Mouse (Mus musculus) stomach, embryonic 16.5 days (tissue): ENCODE measurements at regions not wholly inside any gene's neighbourhood (a gene's known extent, or its start where the extent isn't known, plus 50 kb on each side); places are given as distances from the start of the nearest gene placed in this dataset.

Experiments used
- ATAC-seq: fragments of 200-750 bp; cut with Nextera tagmentation; 2 replicates; pipeline ENCODE4 v1.8.0; 2017; ENCODE audit warnings: moderate number of reproducible peaks, moderate TSS enrichment; ENCODE audit not compliant: insufficient read depth, low FRiP score
- H3K27ac ChIP-seq: fragments of 300-500 bp; sonication (generic); 2 replicates; pipeline ENCODE4 v1.5.1; 2014; ENCODE audit warnings: low read length
- H3K27me3 ChIP-seq: fragments of 300-500 bp; sonication (generic); 2 replicates; pipeline ENCODE4 v1.6.1; 2014; ENCODE audit warnings: low read length, control low read depth, mixed read lengths; ENCODE audit not compliant: control insufficient read depth, insufficient read depth
- H3K36me3 ChIP-seq: fragments of 300-500 bp; sonication (generic); 2 replicates; pipeline ENCODE4 v1.6.1; 2014; ENCODE audit warnings: low read length; ENCODE audit not compliant: control insufficient read depth, insufficient read depth
- H3K4me1 ChIP-seq: fragments of 300-500 bp; sonication (generic); 2 replicates; pipeline ENCODE4 v1.6.1; 2014; ENCODE audit warnings: low read length, control low read depth, mixed read lengths; ENCODE audit not compliant: control insufficient read depth, insufficient read depth
- H3K4me2 ChIP-seq: fragments of 300-500 bp; sonication (generic); 2 replicates; pipeline ENCODE4 v1.6.1; 2014; ENCODE audit warnings: low read depth, low read length, mixed read lengths
- H3K4me3 ChIP-seq: fragments of 300-500 bp; sonication (generic); replicated peaks from 2 replicates; pipeline ENCODE4 v1.5.1; 2014; ENCODE audit warnings: mild to moderate bottlenecking, low read length
- H3K9ac ChIP-seq: fragments of 300-500 bp; sonication (generic); 2 replicates; pipeline ENCODE4 v1.6.1; 2014; ENCODE audit warnings: low read length
- H3K9me3 ChIP-seq: fragments of 300-500 bp; sonication (generic); replicated peaks from 2 replicates; pipeline ENCODE4 v1.6.1; 2016; ENCODE audit warnings: low read length, control low read depth; ENCODE audit not compliant: control insufficient read depth
- WGBS: fragments of 180-500 bp; shearing (Covaris S2); extraction: QIAGEN DNeasy Blood & Tissue Kit; methylation state at CpG from one replicate; pipeline ENCODE4 v1.1.7; 2014; 5-methylcytosine and 5-hydroxymethylcytosine counted together

- Histone ChIP-seq H3K9me3 (peaks cover 5% of the 10 kb centered on the region; the same call in 1 of the 2 replicates), H3K4me3 (no peak overlapping the region), H3K27ac (no peak overlapping the region), H3K9ac (no peak overlapping the region), H3K4me1 (no peaks in the 10 kb centered on the region), H3K27me3 (no peaks in the 10 kb centered on the region), H3K36me3 (no peaks in the 10 kb centered on the region), H3K4me2 (no peak overlapping the region)
- no peak for ATAC-seq
- WGBS, result 47% methylated on average over 3 of the region's 3 CpGs
Measured at GRCm38 (mm10) chr2:51436590-51436989, 190.7 kb upstream of the Tas2r134 start.

GRCm38 (mm10) chr2:51431564-51431963, 195.7 kb upstream of the Tas2r134 start:
- no peak for ATAC-seq
- no peak overlapping the region for H3K27ac ChIP-seq
- no peak overlapping the region for H3K4me2 ChIP-seq
- no peak overlapping the region for H3K4me3 ChIP-seq
- H3K4me1 ChIP-seq, result no peaks in the 10 kb centered on the region
- 84% methylated on average over 3 of the region's 3 CpGs for WGBS
- no peak overlapping the region for H3K9ac ChIP-seq
- H3K36me3 ChIP-seq, result no peaks in the 10 kb centered on the region
- no peaks in the 10 kb centered on the region for H3K27me3 ChIP-seq
- peaks cover 4% of the 10 kb centered on the region; the same call in 1 of the 2 replicates for H3K9me3 ChIP-seq

- WGBS, result 58% methylated on average over 5 of the region's 5 CpGs
- H3K27ac ChIP-seq, result no peak overlapping the region
- no peak overlapping the region for H3K9ac ChIP-seq
- no peak for ATAC-seq
- H3K4me1 ChIP-seq, result no peaks in the 10 kb centered on the region
- no peaks in the 10 kb centered on the region for H3K9me3 ChIP-seq
- H3K4me3 ChIP-seq, result no peak overlapping the region
- no peaks in the 10 kb centered on the region for H3K27me3 ChIP-seq
- H3K4me2 ChIP-seq, result no peak overlapping the region
- H3K36me3 ChIP-seq, result no peaks in the 10 kb centered on the region
Measured at GRCm38 (mm10) chr2:51429716-51430115, 197.6 kb upstream of the Tas2r134 start.

- H3K4me2 ChIP-seq, result no peak overlapping the region
- H3K36me3 ChIP-seq, result no peaks in the 10 kb centered on the region
- no peaks in the 10 kb centered on the region for H3K9me3 ChIP-seq
- 39% methylated on average over 6 of the region's 6 CpGs for WGBS
- no peak overlapping the region for H3K4me3 ChIP-seq
- H3K4me1 ChIP-seq, result no peaks in the 10 kb centered on the region
- no peak overlapping the region for H3K9ac ChIP-seq
- no peaks in the 10 kb centered on the region for H3K27me3 ChIP-seq
- no peak for ATAC-seq
- H3K27ac ChIP-seq, result no peak overlapping the region
Measured at GRCm38 (mm10) chr2:51422442-51422841, 204.9 kb upstream of the Tas2r134 start.

GRCm38 (mm10) chr2:51417908-51418690, 209.2 kb upstream of the Tas2r134 start:
- Histone ChIP-seq H3K27me3 (no peaks in the 10 kb centered on the region), H3K9me3 (no peaks in the 10 kb centered on the region), H3K27ac (no peak overlapping the region), H3K4me2 (no peak overlapping the region), H3K4me1 (no peaks in the 10 kb centered on the region), H3K4me3 (no peak overlapping the region), H3K9ac (no peak overlapping the region), H3K36me3 (no peaks in the 10 kb centered on the region)
- 69% methylated on average over 10 of the region's 10 CpGs for WGBS
- no peak for ATAC-seq

GRCm38 (mm10) chr2:51388390-51388789, 238.9 kb upstream of the Tas2r134 start:
- Histone ChIP-seq H3K9ac (no peak overlapping the region), H3K4me3 (no peak overlapping the region), H3K9me3 (no peaks in the 10 kb centered on the region), H3K4me1 (no peaks in the 10 kb centered on the region), H3K27me3 (no peaks in the 10 kb centered on the region), H3K4me2 (no peak overlapping the region), H3K27ac (no peak overlapping the region), H3K36me3 (no peaks in the 10 kb centered on the region)
- ATAC-seq, result no peak
- WGBS, result 92% methylated on average over 9 of the region's 9 CpGs

GRCm38 (mm10) chr2:51387136-51387535, 238.2 kb upstream of the Rnd3 start:
- H3K4me3 ChIP-seq, result no peak overlapping the region
- no peaks in the 10 kb centered on the region for H3K36me3 ChIP-seq
- WGBS, result 36% methylated on average over 1 of the region's 1 CpGs
- no peak overlapping the region for H3K27ac ChIP-seq
- no peak overlapping the region for H3K4me2 ChIP-seq
- no peaks in the 10 kb centered on the region for H3K9me3 ChIP-seq
- no peaks in the 10 kb centered on the region for H3K27me3 ChIP-seq
- no peak for ATAC-seq
- no peaks in the 10 kb centered on the region for H3K4me1 ChIP-seq
- no peak overlapping the region for H3K9ac ChIP-seq

- WGBS, result 90% methylated on average over 4 of the region's 4 CpGs
- Histone ChIP-seq H3K9ac (no peak overlapping the region), H3K36me3 (no peaks in the 10 kb centered on the region), H3K9me3 (no peaks in the 10 kb centered on the region), H3K4me2 (no peak overlapping the region), H3K4me3 (no peak overlapping the region), H3K27me3 (no peaks in the 10 kb centered on the region), H3K4me1 (no peaks in the 10 kb centered on the region), H3K27ac (no peak overlapping the region)
- no peak for ATAC-seq
Measured at GRCm38 (mm10) chr2:51376597-51376996, 227.7 kb upstream of the Rnd3 start.

- no peaks in the 10 kb centered on the region for H3K36me3 ChIP-seq
- no peak overlapping the region for H3K27ac ChIP-seq
- H3K9me3 ChIP-seq, result no peaks in the 10 kb centered on the region
- 84% methylated on average over 6 of the region's 6 CpGs for WGBS
- H3K27me3 ChIP-seq, result no peaks in the 10 kb centered on the region
- no peak for ATAC-seq
- no peak overlapping the region for H3K4me3 ChIP-seq
- H3K4me2 ChIP-seq, result no peak overlapping the region
- no peak overlapping the region for H3K9ac ChIP-seq
- no peaks in the 10 kb centered on the region for H3K4me1 ChIP-seq
Measured at GRCm38 (mm10) chr2:51374636-51375035, 225.7 kb upstream of the Rnd3 start.
